Mouse (Mus musculus) neutrophil, adult 5-6 weeks (primary cell): ENCODE results near the gene Fancl. TPM values are rescaled to one million over a fixed set of nuclear protein-coding genes. Genes with fewer than 3 reads are reported as not detected.

Experiments used
- ATAC-seq: fragments of 151-379, 151-347 bp; 2 replicates; pipeline ENCODE4 v1.8.0; 2017; ENCODE audit warnings: mild to moderate bottlenecking, moderate TSS enrichment; ENCODE audit not compliant: insufficient number of reproducible peaks, poor library complexity, low FRiP score, severe bottlenecking; ENCODE audit errors: extremely low read depth
- total RNA-seq: library from RNA; stranded (forward); fragments of 200-1000 nt; gene quantifications from 2 replicates; pipeline ENCODE4 v1.2.3, GENCODE M21; 2017

Gene Fancl
- total RNA-seq, 1 experiment from 2014 or later: 17.3 TPM

- no peak for ATAC-seq
Measured at GRCm38 (mm10) chr11:26477037-26477739, 91.3 kb downstream of the Fancl start.

- no peak for ATAC-seq
Measured at GRCm38 (mm10) chr11:26481691-26482242, 95.8 kb downstream of the Fancl start.

GRCm38 (mm10) chr11:26489761-26490466 is 104.0 kb downstream of the Fancl start:
- ATAC-seq: no peak

DNA sequence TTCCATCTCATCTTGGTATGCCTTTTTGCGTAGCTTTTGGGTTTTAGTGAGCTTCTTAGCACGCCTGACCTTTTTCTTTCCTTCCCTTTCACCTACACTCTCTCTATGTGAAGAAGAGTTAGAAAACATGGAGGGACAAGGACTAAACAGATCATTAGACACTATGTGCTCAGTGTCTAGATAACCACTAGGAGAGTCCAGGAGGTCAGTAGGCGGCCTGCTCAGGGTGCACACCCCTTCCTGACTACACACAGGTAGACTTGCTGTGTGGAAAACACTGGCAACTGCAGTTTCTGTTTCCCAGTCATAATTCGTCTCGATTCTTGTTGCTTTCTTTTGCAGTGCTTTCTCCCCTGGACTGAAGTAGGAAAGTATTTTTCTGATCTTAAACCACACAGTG is 110.0 kb downstream of the Fancl start:
- ATAC-seq: no peak

- no peak for ATAC-seq
Measured at GRCm38 (mm10) chr11:26513683-26514082, 127.7 kb downstream of the Fancl start.

- ATAC-seq: no peak
Measured at GRCm38 (mm10) chr11:26516086-26516485, 130.2 kb downstream of the Fancl start.

GRCm38 (mm10) chr11:26518991-26519390 is 133.1 kb downstream of the Fancl start:
- ATAC-seq: no peak

Other genes starting within 250 kb of the Fancl start
- gene 5730522E02Rik, start 175.4 kb upstream of the Fancl start, total RNA-seq: 0.25 and 0.35 TPM in 2 replicates
- gene Gm6899, start 207.1 kb downstream of the Fancl start, total RNA-seq: not detected in 2 replicates
- gene Vrk2, start 207.9 kb downstream of the Fancl start, total RNA-seq: 31.2 and 36.9 TPM in 2 replicates